Mouse (Mus musculus): ENCODE data around the gene Ptpn3.

GRCm38 (mm10) chr4:57217746-57218145 lies 83.9 kb downstream of the Ptpn3 start:
- TF ChIP-seq CTCF (IDR thresholded peaks at IDR 0.05; ENCODE audit: extremely low read depth, insufficient read depth, low read length) (no peak), POLR2A (IDR thresholded peaks at IDR 0.05; ENCODE audit: extremely low read depth, insufficient read depth, low read length) (no peak)
